In genomic region chr12:118221182-118221581, GRCm38 (mm10) we compare ENCODE assay signal across 31 mouse cellular contexts. TPM values are rescaled to one million over a fixed set of nuclear protein-coding genes. Genes with fewer than 3 reads are reported as not detected.
DNase-seq lines count a peak whose midpoint lies in the region; ATAC-seq and TF ChIP-seq lines count a peak whose summit lies in the region.
"Had no signal": no experiment of that assay in that cellular context is flagged by ENCODE, and none has a peak within 500 bp of the region (broad histone marks: within the 10 kb centered on the region; RNA-seq: fewer than 3 reads in every experiment).

No protein-coding gene starts in this region.

- TF ChIP-seq CTCF in brain, embryonic 14.5 days (IDR thresholded peaks at IDR 0.05; ENCODE audit: borderline replicate concordance, extremely low read depth, insufficient read depth, insufficient read length) = no peak

- 49% methylated on average over 3 of the region's 3 CpGs for WGBS in embryonic facial prominence, embryonic 14.5 days
- 62% methylated on average over 3 of the region's 3 CpGs for WGBS in embryonic facial prominence, embryonic 10.5 days

- no peaks in the 10 kb centered on the region for H3K9me3 ChIP-seq in embryonic facial prominence, embryonic 14.5 days (ENCODE audit: control insufficient read depth, low read length)
- H3K9me3 ChIP-seq in embryonic facial prominence, embryonic 10.5 days = no peaks in the 10 kb centered on the region
- H3K9me3 ChIP-seq: embryonic facial prominence, embryonic 15.5 days; forebrain, embryonic 12.5 days; heart, embryonic 10.5 days; heart, embryonic 15.5 days; hindbrain, embryonic 13.5 days; limb, embryonic 13.5 days; lung, embryonic 15.5 days; megakaryocyte, embryonic 14.5 days; midbrain, embryonic 15.5 days had no signal

- DNase-seq in embryonic facial prominence, embryonic 14.5 days (ENCODE audit: low spot score) = peak; percentile 4
- DNase-seq in embryonic facial prominence, embryonic 10.5 days (ENCODE audit: low spot score) = no peak
- peak; percentile 22 for DNase-seq in A20 (ENCODE audit: low read depth, low spot score)
- peak; percentile 15 for DNase-seq in brain, embryonic 14.5 days (ENCODE audit: low read depth)
- DNase-seq in right cerebral cortex, postnatal 25 days = no peak
- DNase-seq in urinary bladder, postnatal 25 days (ENCODE audit: low spot score) = no peak
- DNase-seq: adrenal gland, postnatal 25 days; cerebellum, adult 2 months; cerebellum, postnatal 14 days; forebrain, postnatal 0 days; gastrocnemius, postnatal 10 days; kidney, adult 11 months; kidney, postnatal 25 days; thymus, postnatal 4 days had no signal

- no peak overlapping the region for H3K4me3 ChIP-seq in embryonic facial prominence, embryonic 14.5 days (ENCODE audit: low read depth, low read length)
- no peak overlapping the region for H3K4me3 ChIP-seq in embryonic facial prominence, embryonic 10.5 days
- H3K4me3 ChIP-seq: embryonic facial prominence, embryonic 15.5 days; forebrain, embryonic 12.5 days; heart, embryonic 10.5 days; heart, embryonic 15.5 days; hindbrain, embryonic 13.5 days; left cerebral cortex, adult 2 months; limb, embryonic 13.5 days; lung, embryonic 15.5 days; megakaryocyte, embryonic 14.5 days; midbrain, embryonic 15.5 days had no signal

- H3K27me3 ChIP-seq in embryonic facial prominence, embryonic 14.5 days (replicated peaks; ENCODE audit: control insufficient read depth, insufficient read depth, low read length) = no peaks in the 10 kb centered on the region
- no peaks in the 10 kb centered on the region for H3K27me3 ChIP-seq in embryonic facial prominence, embryonic 10.5 days (replicated peaks; ENCODE audit: low read depth, poor library complexity, severe bottlenecking)
- H3K27me3 ChIP-seq: embryonic facial prominence, embryonic 15.5 days; forebrain, embryonic 12.5 days; heart, embryonic 15.5 days; hindbrain, embryonic 13.5 days; limb, embryonic 13.5 days; lung, embryonic 15.5 days; megakaryocyte, embryonic 14.5 days; midbrain, embryonic 15.5 days had no signal

- no peak overlapping the region for H3K4me2 ChIP-seq in embryonic facial prominence, embryonic 14.5 days (ENCODE audit: low read depth, low read length)
- H3K4me2 ChIP-seq: embryonic facial prominence, embryonic 15.5 days; forebrain, embryonic 12.5 days; heart, embryonic 15.5 days; hindbrain, embryonic 13.5 days; limb, embryonic 13.5 days; liver, embryonic 11.5 days; lung, embryonic 15.5 days; midbrain, embryonic 15.5 days had no signal

- no peaks in the 10 kb centered on the region for H3K4me1 ChIP-seq in embryonic facial prominence, embryonic 14.5 days (ENCODE audit: control insufficient read depth, insufficient read depth, low read length)
- 0 out of 2 replicates have a peak, but pooled peaks cover 5% of the 10 kb centered on the region for H3K4me1 ChIP-seq in embryonic facial prominence, embryonic 10.5 days
- H3K4me1 ChIP-seq: embryonic facial prominence, embryonic 15.5 days; heart, embryonic 10.5 days; heart, embryonic 15.5 days; hindbrain, embryonic 13.5 days; limb, embryonic 13.5 days; lung, embryonic 15.5 days; midbrain, embryonic 15.5 days had no signal

- no peak for ATAC-seq in embryonic facial prominence, embryonic 14.5 days (ENCODE audit: low read depth)
- ATAC-seq in megakaryocyte progenitor cell, adult 5-6 weeks (replicated peaks; ENCODE audit: poor library complexity) = peak; percentile 70
- ATAC-seq in megakaryocyte-erythroid progenitor cell, adult 5-6 weeks (replicated peaks; ENCODE audit: low FRiP score, low TSS enrichment, poor library complexity, severe bottlenecking) = no peak
- ATAC-seq: forebrain, postnatal 0 days; inflammation-experienced regulatory T-cells, adult 6 months; midbrain, embryonic 15.5 days; Patski had no signal

- no peaks in the 10 kb centered on the region for H3K36me3 ChIP-seq in embryonic facial prominence, embryonic 14.5 days (ENCODE audit: control insufficient read depth, insufficient read depth, low read length)
- no peaks in the 10 kb centered on the region for H3K36me3 ChIP-seq in embryonic facial prominence, embryonic 10.5 days (replicated peaks)
- H3K36me3 ChIP-seq: embryonic facial prominence, embryonic 15.5 days; forebrain, embryonic 12.5 days; heart, embryonic 10.5 days; heart, embryonic 15.5 days; hindbrain, embryonic 13.5 days; limb, embryonic 13.5 days; lung, embryonic 15.5 days; midbrain, embryonic 15.5 days had no signal

- no peak overlapping the region for H3K9ac ChIP-seq in embryonic facial prominence, embryonic 14.5 days (ENCODE audit: low read depth, low read length)
- H3K9ac ChIP-seq: embryonic facial prominence, embryonic 15.5 days; forebrain, embryonic 12.5 days; forebrain, postnatal 0 days; heart, embryonic 15.5 days; hindbrain, embryonic 13.5 days; limb, embryonic 13.5 days; lung, embryonic 15.5 days; midbrain, embryonic 15.5 days had no signal

- no peak for TF ChIP-seq POLR2A in brain, embryonic 14.5 days (IDR thresholded peaks at IDR 0.05; ENCODE audit: borderline replicate concordance, extremely low read depth, insufficient read depth, insufficient read length, poor library complexity, severe bottlenecking)

- H3K27ac ChIP-seq in embryonic facial prominence, embryonic 14.5 days (replicated peaks; ENCODE audit: low read depth, low read length) = no peak overlapping the region
- no peak overlapping the region for H3K27ac ChIP-seq in embryonic facial prominence, embryonic 10.5 days (replicated peaks)
- H3K27ac ChIP-seq: embryonic facial prominence, embryonic 15.5 days; forebrain, embryonic 12.5 days; heart, embryonic 10.5 days; heart, embryonic 15.5 days; hindbrain, embryonic 13.5 days; left cerebral cortex, adult 2 months; limb, embryonic 13.5 days; lung, embryonic 15.5 days; midbrain, embryonic 15.5 days had no signal

RNA-seq across cellular contexts. Expression of gene Dnah11, which starts 22.3 kb away (rescaled TPM):
- polyA plus RNA-seq in embryonic facial prominence, embryonic 14.5 days (2014; fragmentation: Nextera tagmentation; extraction: Ambion mirVana) = 0.21 and 0.25 TPM in 2 replicates
- 0.10 and 0.17 TPM in 2 replicates for polyA plus RNA-seq in embryonic facial prominence, embryonic 10.5 days (2016; fragmentation: Nextera tagmentation; extraction: Ambion mirVana)
- polyA plus RNA-seq in brain, embryonic 14.5 days (2012; rRNA removed) = 0.43 and 0.97 TPM in 2 replicates
- 0.05 TPM in 1 of 2 replicates, not detected in the other for total RNA-seq in megakaryocyte progenitor cell, adult 5-6 weeks (2015)
- under 0.01 and 0.07 TPM in 2 replicates for total RNA-seq in megakaryocyte progenitor cell, adult 5-6 weeks (2017)
- total RNA-seq in megakaryocyte-erythroid progenitor cell, adult 5-6 weeks (2014; fragmentation: Nextera tagmentation) = 0.10 TPM in 1 of 2 replicates, not detected in the other
- 0.23 and 0.28 TPM in 2 replicates for total RNA-seq in megakaryocyte-erythroid progenitor cell, adult 5-6 weeks (2017)
- total RNA-seq: heart, postnatal 25 days; neutrophil, adult 5-6 weeks had no signal
- polyA plus RNA-seq: Patski had no signal

Comparison
In these comparisons a context has a peak if more than half of its experiments do, and no peak if none do; other contexts are left out.
1. DNase-seq: peak in embryonic facial prominence, embryonic 14.5 days (single experiment), A20 (single experiment) and brain, embryonic 14.5 days (single experiment); none in embryonic facial prominence, embryonic 10.5 days (single experiment), right cerebral cortex, postnatal 25 days (single experiment) and urinary bladder, postnatal 25 days (single experiment).